Mouse (Mus musculus) CH12.LX (cell line): Measurements from ENCODE around the gene Gm10354. TPM values are rescaled to one million over a fixed set of nuclear protein-coding genes. Genes with fewer than 3 reads are reported as not detected.
A peak's percentile ranks its signal among the peaks of the same experiment; 100 is the strongest.
"Not testable (repeated sequence)": the region's sequence is repeated elsewhere in the genome, so short reads cannot be mapped to it uniquely, and the experiment has no call there.

Experiments
- DNase-seq: peaks from one replicate; pipeline ENCODE4 v3.0.0-alpha.2; 2013; ENCODE audit errors: extremely low read depth
- H3K27ac ChIP-seq: 2 replicates; pipeline ENCODE4 v1.5.1; 2012; ENCODE audit warnings: low read depth, mild to moderate bottlenecking, control low read depth, moderate library complexity; ENCODE audit not compliant: insufficient read depth
- H3K27me3 ChIP-seq: replicated peaks from 2 replicates; pipeline ENCODE3; 2012; ENCODE audit warnings: inconsistent platforms
- H3K36me3 ChIP-seq, 2 experiments: replicated peaks in 1 of 2; 2 replicates each; pipeline versions ENCODE3 to v1.6.1; 2012; ENCODE audit warnings: inconsistent platforms in 1 of 2, low read length in 1 of 2, mild to moderate bottlenecking in 1 of 2, mixed read lengths in 1 of 2, moderate library complexity in 1 of 2; ENCODE audit not compliant: control insufficient read depth in 1 of 2, insufficient read depth in 1 of 2
- H3K4me1 ChIP-seq, 2 experiments: 2 replicates each; pipeline ENCODE4 v1.6.1; 2012; ENCODE audit warnings: inconsistent platforms in 1 of 2, moderate library complexity in 1 of 2; ENCODE audit not compliant: insufficient read depth in 2 of 2, control insufficient read depth in 1 of 2
- H3K4me2 ChIP-seq: 2 replicates; pipeline ENCODE4 v1.6.1; 2012; ENCODE audit warnings: low read depth, mild to moderate bottlenecking, control low read depth; ENCODE audit not compliant: poor library complexity, insufficient read depth, severe bottlenecking
- H3K4me3 ChIP-seq, 3 experiments: fragments of 150-350 bp in 1 of 3; sonication (generic) in 1 of 3; replicated peaks in 1 of 3; 2 replicates each; pipeline versions ENCODE3 to v1.5.1; 2011 to 2012; ENCODE audit warnings: low read depth in 2 of 3, low read length in 2 of 3, mild to moderate bottlenecking in 2 of 3, moderate library complexity in 2 of 3, control low read depth in 1 of 3, improper control_type of control experiment in 1 of 3, inconsistent platforms in 1 of 3, mixed read lengths in 1 of 3; ENCODE audit not compliant: poor library complexity in 1 of 3
- H3K79me2 ChIP-seq: replicated peaks from 2 replicates; pipeline ENCODE4 v1.6.1; 2012; ENCODE audit warnings: mild to moderate bottlenecking, moderate library complexity; ENCODE audit not compliant: control insufficient read depth, poor library complexity, insufficient read depth, severe bottlenecking; ENCODE audit errors: extremely low read depth
- H3K9ac ChIP-seq: 2 replicates; pipeline ENCODE4 v1.6.1; 2012; ENCODE audit warnings: low read depth, mild to moderate bottlenecking, control low read depth, moderate library complexity; ENCODE audit not compliant: insufficient read depth
- H3K9me3 ChIP-seq: replicated peaks from 2 replicates; pipeline ENCODE3; 2012; ENCODE audit warnings: low read length, inconsistent platforms, mixed read lengths
- CTCF ChIP-seq, 2 experiments: IDR thresholded peaks in 1 of 2; conservative IDR thresholded peaks in 1 of 2; 2 replicates each; pipeline ENCODE4 v1.5.1; 2011 to 2012; ENCODE audit warnings: low read depth in 2 of 2, low read length in 2 of 2, improper control_type of control experiment in 1 of 2, inconsistent platforms in 1 of 2, mild to moderate bottlenecking in 1 of 2, moderate library complexity in 1 of 2
- dilution Hi-C: fragments of 300-500 bp; cut with MboI; formaldehyde crosslinking; loops from 2 replicates; pipeline ENCODE4 v1.14.3; 2020; ENCODE audit warnings: low sequenced_read_pairs; ENCODE audit not compliant: extremely low pct_unique_long_range_greater_than_20kb, extremely low pct_ligation_motif_present
- in situ Hi-C: fragments of 300-500 bp; cut with MboI; formaldehyde crosslinking; loops from 3 replicates; pipeline ENCODE4 v1.14.3; 2019; ENCODE audit warnings: low sequenced_read_pairs, low pct_ligation_motif_present, low pct_unique_long_range_greater_than_20kb, mixed read lengths
- polyA plus RNA-seq: library from polyadenylated mRNA; unstranded; fragments of >175 nt; gene quantifications from 2 replicates; pipeline ENCODE4 v1.2.1, GENCODE M21; 2012; ENCODE audit warnings: low read depth; ENCODE audit not compliant: insufficient read length
- total RNA-seq, 2 experiments: library from RNA; depleted of rRNA; stranded (reverse); fragments of 300-350 nt in 1 of 2; fragments of >200 nt in 1 of 2; gene quantifications; 2 replicates each; pipeline ENCODE4 v1.2.3; 2012 to 2014

Gene Gm10354
- total and polyA plus RNA-seq, 3 experiments: not detected

GRCm38 (mm10) chr5:14947482-14948198 lies 31.1 kb downstream of the Gm10354 start:
- H3K27ac ChIP-seq, dilution Hi-C loops, H3K79me2 ChIP-seq, H3K4me3 ChIP-seq, H3K4me2 ChIP-seq, H3K36me3 ChIP-seq, H3K27me3 ChIP-seq, H3K9me3 ChIP-seq, DNase-seq, in situ Hi-C loops, H3K9ac ChIP-seq, H3K4me1 ChIP-seq: not testable (repeated sequence)
- 0 out of 4 replicates have a peak, but pooled peaks of 1 of the 2 experiments have one; percentile 8 for TF ChIP-seq CTCF (conservative IDR thresholded peaks at IDR 0.05 in 1 of 2, IDR thresholded peaks at IDR 0.05 in 1 of 2; ENCODE audit: low read depth in 2 of 2, low read length in 2 of 2)

- in situ Hi-C loops, H3K79me2 ChIP-seq, H3K4me1 ChIP-seq, DNase-seq, H3K27me3 ChIP-seq, H3K27ac ChIP-seq, H3K9me3 ChIP-seq, H3K4me2 ChIP-seq, H3K9ac ChIP-seq, H3K4me3 ChIP-seq, H3K36me3 ChIP-seq, dilution Hi-C loops: not testable (repeated sequence)
Observed at GRCm38 (mm10) chr5:14945524-14945923, 33.2 kb downstream of the Gm10354 start.

GRCm38 (mm10) chr5:14941043-14941442 lies 37.7 kb downstream of the Gm10354 start:
- H3K36me3 ChIP-seq, H3K9me3 ChIP-seq, DNase-seq, H3K79me2 ChIP-seq, H3K27ac ChIP-seq, in situ Hi-C loops, H3K4me1 ChIP-seq, H3K4me3 ChIP-seq, dilution Hi-C loops, H3K27me3 ChIP-seq, H3K9ac ChIP-seq, H3K4me2 ChIP-seq: not testable (repeated sequence)

GRCm38 (mm10) chr5:14938329-14938728 lies 40.4 kb downstream of the Gm10354 start, which contains the start of gene Speer4e:
Speer4e (minus strand) TSS chr5:14938429.
- DNase-seq, H3K4me3 ChIP-seq, dilution Hi-C loops, H3K27me3 ChIP-seq, H3K79me2 ChIP-seq, H3K9me3 ChIP-seq, in situ Hi-C loops, H3K36me3 ChIP-seq, H3K4me1 ChIP-seq, H3K27ac ChIP-seq, H3K4me2 ChIP-seq, H3K9ac ChIP-seq: not testable (repeated sequence)

- H3K36me3 ChIP-seq, H3K9me3 ChIP-seq, DNase-seq, H3K27ac ChIP-seq, in situ Hi-C loops, H3K79me2 ChIP-seq, H3K27me3 ChIP-seq, H3K4me3 ChIP-seq, dilution Hi-C loops, H3K4me2 ChIP-seq, H3K4me1 ChIP-seq, H3K9ac ChIP-seq: not testable (repeated sequence)
Observed at GRCm38 (mm10) chr5:14933721-14934120, 45.0 kb downstream of the Gm10354 start.
